ENCODE assay signal across 17 mouse cellular contexts in the genomic region with DNA sequence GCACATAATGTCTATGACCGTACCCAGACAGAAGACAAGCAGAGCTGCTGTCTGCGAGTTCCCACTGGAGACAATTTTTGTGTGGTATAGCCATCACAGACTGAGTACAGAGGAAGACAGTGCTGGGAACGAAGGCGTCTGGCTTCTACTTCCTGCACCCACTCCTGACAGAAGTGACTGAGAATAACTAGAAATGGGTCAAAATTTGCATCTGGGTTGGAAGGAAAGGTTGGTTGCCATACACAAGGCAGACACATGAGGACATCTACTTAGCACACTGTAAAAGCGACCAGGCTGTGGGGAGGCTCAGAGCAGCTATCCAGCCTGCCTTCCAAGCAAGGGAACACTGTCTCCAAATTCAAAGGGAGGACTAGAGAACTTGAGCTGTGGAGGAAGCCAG.
DNase-seq lines count a peak whose midpoint lies in the region; ATAC-seq and TF ChIP-seq lines count a peak whose summit lies in the region.
"Had no signal": no experiment of that assay in that cellular context is flagged by ENCODE, and none has a peak within 500 bp of the region (broad histone marks: within the 10 kb centered on the region; RNA-seq: fewer than 3 reads in every experiment).

No protein-coding gene starts in this region.

- ATAC-seq in heart, embryonic 13.5 days (ENCODE audit: extremely low read depth, insufficient number of reproducible peaks, low FRiP score, low TSS enrichment) = no peak
- ATAC-seq: inflammation-experienced regulatory T-cells, adult 6 months had no signal

- TF ChIP-seq CTCF in heart, adult 2 months (IDR thresholded peaks at IDR 0.05) = no peak

- 91% methylated on average over 5 of the region's 5 CpGs for WGBS in heart, embryonic 13.5 days
- WGBS in heart, adult 2 months = 90% methylated on average over 5 of the region's 5 CpGs

- no peak overlapping the region for H3K4me3 ChIP-seq in heart, embryonic 13.5 days
- no peak overlapping the region for H3K4me3 ChIP-seq in heart, adult 2 months
- H3K4me3 ChIP-seq: embryonic facial prominence, embryonic 12.5 days; forebrain, embryonic 12.5 days; heart, embryonic 12.5 days; hindbrain, embryonic 12.5 days; liver, embryonic 13.5 days; midbrain, embryonic 12.5 days had no signal

- no peak for DNase-seq in heart, adult 2 months
- peak; percentile 82 for DNase-seq in right cerebral cortex, adult 18-20 months
- no peak for DNase-seq in right cerebral cortex, postnatal 14 days
- DNase-seq in left cerebral cortex, adult 8-10 months (ENCODE audit: low spot score in 2 of 2) = peak; percentile 13 to 66
- peak; percentile 88 for DNase-seq in telencephalon, adult 2 months (ENCODE audit: low read depth, low spot score)
- no peak for DNase-seq in adrenal gland, adult 8-10 months
- DNase-seq: cerebellum, adult 11-12 months; kidney, adult 18-20 months; liver, embryonic 13.5 days had no signal

- no peaks in the 10 kb centered on the region for H3K9me3 ChIP-seq in heart, embryonic 13.5 days
- H3K9me3 ChIP-seq: embryonic facial prominence, embryonic 12.5 days; forebrain, embryonic 12.5 days; heart, embryonic 12.5 days; liver, embryonic 13.5 days; midbrain, embryonic 12.5 days had no signal

- peaks cover 20% of the 10 kb centered on the region for H3K4me1 ChIP-seq in heart, embryonic 13.5 days
- no peaks in the 10 kb centered on the region for H3K4me1 ChIP-seq in heart, adult 2 months (ENCODE audit: control insufficient read depth, insufficient read depth, low read length)
- H3K4me1 ChIP-seq: liver, embryonic 13.5 days had no signal

- intact Hi-C loops in heart, adult 2 months (cut with DNase I) = no loop called here

- H3K36me3 ChIP-seq in heart, embryonic 13.5 days = peaks cover 6% of the 10 kb centered on the region; the same call in 1 of the 2 replicates
- no peaks in the 10 kb centered on the region for H3K36me3 ChIP-seq in heart, adult 2 months (ENCODE audit: control insufficient read depth, insufficient read depth, low read length)
- H3K36me3 ChIP-seq: embryonic facial prominence, embryonic 12.5 days; forebrain, embryonic 12.5 days; hindbrain, embryonic 12.5 days; midbrain, embryonic 12.5 days had no signal

- no peak for TF ChIP-seq EP300 in heart, adult 2 months (IDR thresholded peaks at IDR 0.05; ENCODE audit: insufficient read depth, low read depth, low read length)

- no peak overlapping the region for H3K9ac ChIP-seq in heart, embryonic 13.5 days
- no peak overlapping the region for H3K9ac ChIP-seq in heart, adult 2 months (ENCODE audit: low read depth, low read length)
- H3K9ac ChIP-seq: embryonic facial prominence, embryonic 12.5 days; forebrain, embryonic 12.5 days; heart, embryonic 12.5 days; hindbrain, embryonic 12.5 days; liver, embryonic 13.5 days; lung, embryonic 14.5 days; midbrain, embryonic 12.5 days had no signal

- no peaks in the 10 kb centered on the region for H3K79me2 ChIP-seq in heart, adult 2 months (replicated peaks; ENCODE audit: control insufficient read depth, insufficient read depth, low read length)

- no peaks in the 10 kb centered on the region for H3K27me3 ChIP-seq in heart, embryonic 13.5 days (replicated peaks)
- H3K27me3 ChIP-seq in heart, adult 2 months (ENCODE audit: control insufficient read depth, insufficient read depth, low read length) = no peaks in the 10 kb centered on the region
- H3K27me3 ChIP-seq: embryonic facial prominence, embryonic 12.5 days; forebrain, embryonic 12.5 days; heart, embryonic 12.5 days; hindbrain, embryonic 12.5 days; liver, embryonic 13.5 days; midbrain, embryonic 12.5 days had no signal

- H3K4me2 ChIP-seq in heart, embryonic 13.5 days = no peak overlapping the region
- H3K4me2 ChIP-seq: embryonic facial prominence, embryonic 12.5 days; forebrain, embryonic 12.5 days; heart, embryonic 12.5 days; hindbrain, embryonic 12.5 days; liver, embryonic 13.5 days; lung, embryonic 14.5 days; midbrain, embryonic 12.5 days had no signal

- TF ChIP-seq POLR2A in heart, adult 2 months (IDR thresholded peaks at IDR 0.05; ENCODE audit: insufficient read depth, low read depth, low read length) = no peak

- peak overlapping the region; percentile 22; the same call in 1 of the 2 replicates for H3K27ac ChIP-seq in heart, embryonic 13.5 days (replicated peaks)
- no peak overlapping the region for H3K27ac ChIP-seq in heart, adult 2 months
- H3K27ac ChIP-seq: embryonic facial prominence, embryonic 12.5 days; forebrain, embryonic 12.5 days; hindbrain, embryonic 12.5 days; liver, embryonic 13.5 days; midbrain, embryonic 12.5 days had no signal

Comparison
In these comparisons a context has a peak if more than half of its experiments do, and no peak if none do; other contexts are left out.
1. DNase-seq: peak in right cerebral cortex, adult 18-20 months (single experiment), left cerebral cortex, adult 8-10 months (2 of 2) and telencephalon, adult 2 months (single experiment); none in heart, adult 2 months (0 of 2), right cerebral cortex, postnatal 14 days (single experiment) and adrenal gland, adult 8-10 months (single experiment).